Mouse (Mus musculus): ENCODE results near the gene Dis3l2.
A peak's percentile ranks its signal among the peaks of the same experiment; 100 is the strongest.

- TF ChIP-seq CTCF (IDR thresholded peaks at IDR 0.05; ENCODE audit: control insufficient read depth, insufficient read depth, insufficient read length) (peak; percentile 25), CEBPB (IDR thresholded peaks at IDR 0.05; ENCODE audit: low read depth) (no peak), MYOG (IDR thresholded peaks at IDR 0.05; ENCODE audit: control insufficient read depth, extremely low read depth, insufficient read length) (no peak)
Observed at GRCm38 (mm10) chr1:86670279-86671038, 33.1 kb upstream of the Dis3l2 start, which contains the start of gene Nppc.
